Mouse (Mus musculus) neural tube, embryonic 11.5 days (tissue): ENCODE measurements around the gene Gm28079. TPM values are rescaled to one million over a fixed set of nuclear protein-coding genes. Genes with fewer than 3 reads are reported as not detected.
"Not testable (repeated sequence)": the region's sequence is repeated elsewhere in the genome, so short reads cannot be mapped to it uniquely, and the experiment has no call there.

Source experiments
- ATAC-seq: fragments of 200-750 bp; cut with Nextera tagmentation; 2 replicates; pipeline ENCODE4 v1.8.0; 2017; ENCODE audit warnings: moderate number of reproducible peaks, mild to moderate bottlenecking, moderate TSS enrichment, moderate library complexity; ENCODE audit not compliant: insufficient read depth, low FRiP score, low TSS enrichment
- DNase-seq: peaks from one replicate; pipeline ENCODE4 v3.0.0-alpha.2; 2015; ENCODE audit warnings: low spot score
- H3K27ac ChIP-seq: fragments of 300-500 bp; sonication (generic); 2 replicates; pipeline ENCODE4 v1.5.1; 2014; ENCODE audit warnings: low read depth, mild to moderate bottlenecking, low read length
- H3K27me3 ChIP-seq: fragments of 300-500 bp; sonication (generic); 2 replicates; pipeline ENCODE4 v1.6.1; 2014; ENCODE audit warnings: mild to moderate bottlenecking, low read length, mixed read lengths; ENCODE audit not compliant: control insufficient read depth, insufficient read depth
- H3K36me3 ChIP-seq: fragments of 300-500 bp; sonication (generic); 2 replicates; pipeline ENCODE4 v1.6.1; 2014; ENCODE audit warnings: mild to moderate bottlenecking, low read length, moderate library complexity, mixed read lengths; ENCODE audit not compliant: control insufficient read depth, insufficient read depth
- H3K4me1 ChIP-seq: fragments of 300-500 bp; sonication (generic); 2 replicates; pipeline ENCODE4 v1.6.1; 2014; ENCODE audit warnings: low read length, mixed read lengths; ENCODE audit not compliant: control insufficient read depth, insufficient read depth
- H3K4me2 ChIP-seq: fragments of 300-500 bp; sonication (generic); 2 replicates; pipeline ENCODE4 v1.6.1; 2014; ENCODE audit warnings: low read depth, mild to moderate bottlenecking, moderate library complexity
- H3K4me3 ChIP-seq: fragments of 300-500 bp; sonication (generic); 2 replicates; pipeline ENCODE4 v1.5.1; 2014; ENCODE audit warnings: low read depth, low read length
- H3K9ac ChIP-seq: fragments of 300-500 bp; sonication (generic); 2 replicates; pipeline ENCODE4 v1.6.1; 2014; ENCODE audit warnings: mild to moderate bottlenecking, low read length
- H3K9me3 ChIP-seq: fragments of 300-500 bp; sonication (generic); 2 replicates; pipeline ENCODE4 v1.6.1; 2016; ENCODE audit warnings: low read length; ENCODE audit not compliant: control insufficient read depth
- WGBS: fragments of 180-500 bp; shearing (Covaris S2); extraction: QIAGEN DNeasy Blood & Tissue Kit; methylation state at CpG from one replicate; pipeline ENCODE4 v1.1.7; 2014; 5-methylcytosine and 5-hydroxymethylcytosine counted together
- polyA plus RNA-seq: library from polyadenylated mRNA; unstranded; fragments of >200 nt; fragmentation: Nextera tagmentation; extraction: Ambion mirVana; gene quantifications from 2 replicates; pipeline ENCODE4 v1.2.1, GENCODE M21; 2014

Gene Gm28079
- not detected in 2 replicates for polyA plus RNA-seq

- no CpG with 5 or more reads among the region's 1 CpGs for WGBS
- H3K4me1 ChIP-seq, H3K4me2 ChIP-seq, H3K9ac ChIP-seq, H3K27me3 ChIP-seq, H3K9me3 ChIP-seq, H3K27ac ChIP-seq, H3K36me3 ChIP-seq, ATAC-seq, DNase-seq, H3K4me3 ChIP-seq: not testable (repeated sequence)
Measured at GRCm38 (mm10) chrY:70014799-70015198, at the start of gene Gm28079. Gene Gm28079 (minus strand): TSS chrY:70014899.
